Mouse (Mus musculus): ENCODE data around the gene Nr4a1. TPM values are rescaled to one million over a fixed set of nuclear protein-coding genes. Genes with fewer than 3 reads are reported as not detected.

The Nr4a1 gene
- polyA plus RNA-seq, 2 experiments: 0.19 to 0.42 TPM

DNA sequence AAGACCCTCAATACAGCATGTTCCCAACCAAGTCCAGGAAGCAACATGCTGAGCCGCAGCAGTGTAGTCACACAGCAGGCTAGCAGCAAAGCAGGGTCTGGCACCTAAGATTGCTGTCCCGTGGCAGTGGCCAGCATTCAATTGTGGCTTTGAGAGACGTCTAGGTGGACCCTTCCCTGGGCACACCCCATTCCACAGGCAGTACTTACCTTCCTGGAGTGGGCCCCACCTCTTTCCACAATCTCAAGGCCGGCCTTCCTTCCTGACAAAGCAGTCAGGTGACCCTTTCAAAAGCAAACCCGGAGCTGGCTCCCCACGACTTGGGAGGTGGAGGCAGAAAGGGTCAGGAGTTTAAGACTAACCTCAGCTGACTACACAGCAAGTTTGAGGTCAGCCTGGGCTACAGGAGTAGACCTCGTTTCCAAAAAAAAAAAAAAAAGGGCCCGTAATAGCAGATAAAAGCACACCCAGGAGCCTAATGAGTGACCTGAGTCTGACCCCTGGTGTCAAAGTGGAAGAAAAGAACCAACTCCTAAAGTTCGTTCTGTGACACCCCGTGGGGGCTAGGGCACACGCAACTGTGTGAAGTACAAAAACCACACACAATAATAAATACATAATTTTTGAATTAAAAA is 20.3 kb upstream of the Nr4a1 start:
- H3K27ac ChIP-seq: no peak overlapping the region
- WGBS (ENCODE audit: insufficient replicate concordance): 23% methylated on average over 11 of the region's 11 CpGs
- H3K4me3 ChIP-seq (ENCODE audit: insufficient read depth in 1 of 2, low read depth in 2 of 2, low read length in 2 of 2): no peak overlapping the region
- DNase-seq (ENCODE audit: low read depth in 3 of 3, low spot score in 3 of 3) (no peak), ATAC-seq (ENCODE audit: insufficient read depth) (no peak)
- H3K36me3 ChIP-seq (replicated peaks; ENCODE audit: control insufficient read depth, insufficient read depth, low read depth): no peaks in the 10 kb centered on the region
- H3K9ac ChIP-seq (replicated peaks): no peak overlapping the region
- TF ChIP-seq EP300 (IDR thresholded peaks at IDR 0.05; ENCODE audit: low read depth) (no peak), CTCF (IDR thresholded peaks at IDR 0.05; ENCODE audit: low read depth) (no peak)
- no peaks in the 10 kb centered on the region for H3K9me3 ChIP-seq (ENCODE audit: control insufficient read depth, low read length)
- H3K4me1 ChIP-seq (replicated peaks; ENCODE audit: control insufficient read depth in 2 of 2, insufficient read depth in 2 of 2, low read length in 1 of 2): no peaks in the 10 kb centered on the region
- no peak overlapping the region for H3K4me2 ChIP-seq (ENCODE audit: low read depth)
- no peaks in the 10 kb centered on the region; the same call in 1 of the 2 replicates for H3K27me3 ChIP-seq (ENCODE audit: control insufficient read depth, insufficient read depth, low read length)

DNA sequence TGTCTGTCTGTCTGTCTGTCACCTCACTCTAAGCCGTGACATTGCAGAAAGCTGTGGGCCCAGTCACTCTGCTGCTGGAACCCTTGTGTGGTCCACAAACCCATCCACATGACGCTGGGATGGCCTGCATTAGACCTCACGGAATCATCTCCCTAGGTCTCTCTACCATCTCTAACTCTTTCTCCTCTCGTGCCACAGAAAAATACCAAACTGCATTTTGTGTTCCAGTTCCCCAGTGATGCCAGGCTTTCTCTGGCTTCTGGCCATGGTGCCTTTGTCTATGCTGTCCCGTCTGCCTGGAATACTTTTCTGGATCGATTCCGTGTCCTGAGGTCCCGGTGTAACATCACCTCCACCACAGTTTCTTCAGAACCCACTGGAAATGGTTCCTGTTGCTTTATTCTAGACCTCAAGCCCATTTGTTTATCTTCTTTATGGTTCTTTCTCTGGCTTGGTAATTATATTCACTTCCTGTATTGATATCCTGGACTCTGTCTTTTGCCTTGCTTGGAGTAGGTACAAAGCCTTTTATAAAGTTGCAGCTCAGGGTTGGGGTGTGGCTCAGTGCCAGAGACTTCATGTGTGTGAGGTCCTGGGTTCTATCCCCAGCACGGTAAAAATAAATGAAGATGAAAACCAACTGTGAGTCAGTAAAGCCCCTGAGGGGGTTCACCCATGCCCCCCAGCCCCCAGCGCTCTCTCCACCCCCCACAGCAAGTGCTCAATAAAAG is 19.3 kb upstream of the Nr4a1 start:
- Histone ChIP-seq H3K4me3 (ENCODE audit: insufficient read depth in 1 of 2, low read depth in 2 of 2, low read length in 2 of 2) (no peak overlapping the region), H3K36me3 (replicated peaks; ENCODE audit: control insufficient read depth, insufficient read depth, low read depth) (no peaks in the 10 kb centered on the region), H3K9me3 (ENCODE audit: control insufficient read depth, low read length) (no peaks in the 10 kb centered on the region), H3K4me2 (ENCODE audit: low read depth) (no peak overlapping the region), H3K27ac (no peak overlapping the region), H3K9ac (replicated peaks) (no peak overlapping the region), H3K27me3 (ENCODE audit: control insufficient read depth, insufficient read depth, low read length) (no peaks in the 10 kb centered on the region; the same call in 1 of the 2 replicates), H3K4me1 (replicated peaks; ENCODE audit: control insufficient read depth in 2 of 2, insufficient read depth in 2 of 2, low read length in 1 of 2) (no peaks in the 10 kb centered on the region)
- DNase-seq (ENCODE audit: low read depth in 3 of 3, low spot score in 3 of 3) (no peak), ATAC-seq (ENCODE audit: insufficient read depth) (no peak)
- WGBS (ENCODE audit: insufficient replicate concordance): 57% methylated on average over 10 of the region's 10 CpGs
- TF ChIP-seq CTCF (IDR thresholded peaks at IDR 0.05; ENCODE audit: low read depth) (no peak), EP300 (IDR thresholded peaks at IDR 0.05; ENCODE audit: low read depth) (no peak)

DNA sequence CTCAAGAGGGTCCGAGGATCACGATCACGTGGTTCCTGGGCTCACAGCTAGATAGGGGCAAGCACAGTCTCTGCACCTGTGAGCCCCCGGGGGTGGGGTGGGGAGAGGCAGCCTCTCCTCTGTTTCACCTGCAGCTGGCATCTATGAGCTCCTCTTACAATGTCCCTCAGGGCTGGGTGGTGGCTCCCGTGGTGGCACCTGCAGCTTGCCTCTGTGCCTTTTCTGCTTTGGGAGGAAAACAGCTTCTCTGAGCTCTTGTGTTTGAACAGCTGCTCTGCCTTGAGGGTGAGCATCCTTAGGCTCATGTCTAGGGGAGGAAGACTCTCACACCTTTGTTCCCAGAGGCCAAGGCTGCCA is 18.7 kb upstream of the Nr4a1 start:
- ATAC-seq (ENCODE audit: insufficient read depth): no peak
- H3K9ac ChIP-seq (replicated peaks): no peak overlapping the region
- WGBS (ENCODE audit: insufficient replicate concordance): 35% methylated on average over 5 of the region's 5 CpGs

DNA sequence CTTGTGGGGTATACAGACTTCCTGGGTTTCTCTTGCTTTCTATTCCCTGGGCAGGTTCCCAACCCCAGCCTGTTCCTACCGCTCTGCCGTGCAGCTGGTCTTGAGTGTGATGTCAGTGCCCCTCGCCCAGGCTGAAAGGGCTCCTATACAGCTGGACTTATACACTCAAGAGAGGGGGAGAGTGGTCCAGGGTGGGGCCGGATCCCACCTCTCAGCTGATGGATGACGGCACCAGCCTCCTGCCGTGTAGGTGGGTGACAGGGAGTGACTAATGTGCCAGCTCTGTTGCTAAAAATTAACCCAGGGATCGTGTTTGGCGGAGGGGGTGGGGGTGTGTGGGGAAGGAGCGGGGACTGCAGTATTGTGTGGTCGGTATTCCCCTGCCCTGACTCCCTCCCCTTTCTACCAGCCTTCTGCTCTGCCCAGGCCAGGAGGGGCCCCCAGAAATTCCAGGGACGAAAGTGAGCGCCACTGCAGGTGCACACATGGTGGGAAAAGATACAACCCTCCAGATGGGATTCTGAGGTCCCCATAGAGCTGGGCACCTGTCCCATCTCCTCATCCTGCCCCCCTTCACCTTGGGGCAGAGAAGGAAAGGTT is 18.2 kb upstream of the Nr4a1 start:
- WGBS (ENCODE audit: insufficient replicate concordance): 39% methylated on average over 12 of the region's 12 CpGs
- Histone ChIP-seq H3K27me3 (ENCODE audit: control insufficient read depth, insufficient read depth, low read length) (no peaks in the 10 kb centered on the region; the same call in 1 of the 2 replicates), H3K4me1 (replicated peaks; ENCODE audit: control insufficient read depth in 2 of 2, insufficient read depth in 2 of 2, low read length in 1 of 2) (no peaks in the 10 kb centered on the region; a peak in 1 of 4 replicates), H3K36me3 (replicated peaks; ENCODE audit: control insufficient read depth, insufficient read depth, low read depth) (no peaks in the 10 kb centered on the region), H3K9me3 (ENCODE audit: control insufficient read depth, low read length) (no peaks in the 10 kb centered on the region), H3K4me3 (ENCODE audit: insufficient read depth in 1 of 2, low read depth in 2 of 2, low read length in 2 of 2) (no peak overlapping the region), H3K4me2 (ENCODE audit: low read depth) (no peak overlapping the region), H3K27ac (no peak overlapping the region), H3K9ac (replicated peaks) (no peak overlapping the region)
- TF ChIP-seq CTCF (IDR thresholded peaks at IDR 0.05; ENCODE audit: low read depth): no peak
- no peak for TF ChIP-seq EP300 (IDR thresholded peaks at IDR 0.05; ENCODE audit: low read depth)
- DNase-seq (ENCODE audit: low read depth in 3 of 3, low spot score in 3 of 3): no peak
- ATAC-seq (ENCODE audit: insufficient read depth): no peak

More for the DNA sequence above, 18.7 kb upstream of the Nr4a1 start:
- Histone ChIP-seq H3K27ac (no peak overlapping the region), H3K27me3 (ENCODE audit: control insufficient read depth, insufficient read depth, low read length) (no peaks in the 10 kb centered on the region; the same call in 1 of the 2 replicates), H3K9me3 (ENCODE audit: control insufficient read depth, low read length) (no peaks in the 10 kb centered on the region), H3K4me2 (ENCODE audit: low read depth) (no peak overlapping the region), H3K4me3 (ENCODE audit: insufficient read depth in 1 of 2, low read depth in 2 of 2, low read length in 2 of 2) (no peak overlapping the region), H3K36me3 (replicated peaks; ENCODE audit: control insufficient read depth, insufficient read depth, low read depth) (no peaks in the 10 kb centered on the region), H3K4me1 (replicated peaks; ENCODE audit: control insufficient read depth in 2 of 2, insufficient read depth in 2 of 2, low read length in 1 of 2) (no peaks in the 10 kb centered on the region)
- no peak for DNase-seq (ENCODE audit: low read depth in 3 of 3, low spot score in 3 of 3)
- TF ChIP-seq CTCF (IDR thresholded peaks at IDR 0.05; ENCODE audit: low read depth): no peak
- no peak for TF ChIP-seq EP300 (IDR thresholded peaks at IDR 0.05; ENCODE audit: low read depth)

DNA sequence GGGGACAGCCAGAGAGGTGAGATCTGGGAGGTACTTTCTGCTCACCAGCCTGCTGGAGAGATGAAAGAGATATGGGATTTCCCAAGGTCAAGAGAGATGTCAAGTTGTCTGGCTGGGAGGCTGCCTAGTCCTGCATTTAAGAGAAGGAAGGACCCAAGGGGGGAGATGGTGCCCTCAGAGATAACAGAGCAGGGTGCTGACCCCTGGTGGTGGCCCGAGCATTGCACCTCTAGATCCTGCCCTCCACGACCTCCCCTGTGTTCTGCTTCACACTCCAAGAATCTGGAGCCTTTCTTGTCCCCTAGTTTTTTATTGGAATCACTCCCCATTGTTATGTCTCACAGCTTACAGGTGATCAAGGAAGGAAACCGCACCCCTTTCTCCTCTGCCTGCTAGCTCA is 17.2 kb upstream of the Nr4a1 start:
- Histone ChIP-seq H3K27me3 (ENCODE audit: control insufficient read depth, insufficient read depth, low read length) (no peaks in the 10 kb centered on the region; the same call in 1 of the 2 replicates), H3K9me3 (ENCODE audit: control insufficient read depth, low read length) (no peaks in the 10 kb centered on the region), H3K9ac (replicated peaks) (no peak overlapping the region), H3K27ac (no peak overlapping the region), H3K36me3 (replicated peaks; ENCODE audit: control insufficient read depth, insufficient read depth, low read depth) (no peaks in the 10 kb centered on the region), H3K4me2 (ENCODE audit: low read depth) (no peak overlapping the region), H3K4me1 (replicated peaks; ENCODE audit: control insufficient read depth in 2 of 2, insufficient read depth in 2 of 2, low read length in 1 of 2) (peaks cover 0 to 4% of the 10 kb centered on the region in 2 experiments; a peak in 2 of 4 replicates), H3K4me3 (ENCODE audit: insufficient read depth in 1 of 2, low read depth in 2 of 2, low read length in 2 of 2) (no peak overlapping the region)
- WGBS (ENCODE audit: insufficient replicate concordance): 3% methylated on average over 3 of the region's 3 CpGs
- peak; percentile 83 for TF ChIP-seq CTCF (IDR thresholded peaks at IDR 0.05; ENCODE audit: low read depth)
- no peak for TF ChIP-seq EP300 (IDR thresholded peaks at IDR 0.05; ENCODE audit: low read depth)
- DNase-seq (ENCODE audit: low read depth in 3 of 3, low spot score in 3 of 3) (no peak), ATAC-seq (ENCODE audit: insufficient read depth) (no peak)
